Mouse (Mus musculus): Measurements from ENCODE around the gene Gdf7. TPM values are rescaled to one million over a fixed set of nuclear protein-coding genes. Genes with fewer than 3 reads are reported as not detected.

Gdf7 gene
- total RNA-seq, 2 experiments from 2014 or later = 0.24 TPM; not detected in 1

DNA sequence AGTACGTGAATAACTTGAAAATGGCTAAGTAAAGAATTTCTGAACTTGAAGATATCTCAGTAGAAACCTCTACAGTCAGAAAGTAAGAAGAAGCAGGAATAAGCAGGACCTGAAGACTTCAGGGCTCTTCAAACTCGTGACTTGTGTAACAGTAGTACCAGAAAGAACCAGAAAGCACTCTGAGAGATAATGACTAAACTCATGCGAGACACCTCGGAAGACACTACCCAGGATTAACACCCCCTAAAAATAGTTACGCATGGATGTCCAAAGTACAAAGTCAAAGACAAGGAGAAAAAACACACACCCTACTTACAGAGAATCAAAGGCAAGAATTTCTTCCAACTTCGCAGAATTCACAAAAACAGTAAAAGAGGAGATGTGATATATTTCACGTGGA lies 35.4 kb downstream of the Gdf7 start:
- DNase-seq (ENCODE audit: extremely low spot score in 1 of 2, low spot score in 2 of 2) = no peak
- intact Hi-C loops (cut with DNase I) = no loop called here

DNA sequence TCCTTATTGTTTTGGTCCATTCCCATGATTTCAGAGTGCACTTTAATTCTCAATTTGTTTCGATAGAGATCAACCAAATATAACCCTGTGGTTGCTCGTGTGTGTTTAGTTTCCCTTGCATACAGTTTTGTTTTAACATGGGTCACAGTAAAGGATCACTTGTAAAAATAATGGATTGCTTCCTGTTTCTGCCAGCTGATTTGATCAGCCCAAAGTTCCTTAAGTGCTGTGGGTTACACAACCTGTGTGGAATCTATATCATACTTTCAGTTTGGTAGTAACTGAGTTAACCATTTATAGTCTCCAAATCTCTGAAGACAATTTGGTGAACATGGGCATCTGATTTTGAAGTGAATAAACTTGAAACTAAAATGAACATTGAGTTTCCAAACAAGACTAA lies 41.5 kb downstream of the Gdf7 start:
- DNase-seq (ENCODE audit: extremely low spot score in 1 of 2, low spot score in 2 of 2) = no peak
- intact Hi-C loops (cut with DNase I) = no loop called here

Other genes with a start within 250 kb of the Gdf7 start
- 10 to 100 TPM; 37.5 to 43.8 TPM for gene Ldah, start 93.8 kb downstream of the Gdf7 start, total RNA-seq (2021)
- 10 to 100 TPM in 1 of 2 experiments, 1 to 10 TPM in 1; 9.4 to 10.1 TPM for gene Hs1bp3, start 11.5 kb upstream of the Gdf7 start, total RNA-seq (2021)
- 100 to 1,000 TPM; 235 to 310 TPM for gene Rhob, start 198.1 kb upstream of the Gdf7 start, total RNA-seq (2021)

Data from left cerebral cortex, postnatal 10 days (tissue).